Mouse (Mus musculus) bone marrow, adult 2 months (tissue): ENCODE results near the gene Dgcr2. TPM values are rescaled to one million over a fixed set of nuclear protein-coding genes. Genes with fewer than 3 reads are reported as not detected.

Source experiments
- H3K27ac ChIP-seq: fragments of 200-500 bp; 2 replicates; pipeline ENCODE4 v1.5.1; 2012; ENCODE audit warnings: low read depth, mild to moderate bottlenecking, control low read depth, inconsistent platforms, low read length; ENCODE audit not compliant: control insufficient read depth, poor library complexity, insufficient read depth
- H3K4me1 ChIP-seq: fragments of 200-500 bp; 2 replicates; pipeline ENCODE4 v1.6.1; 2011; ENCODE audit warnings: low read length; ENCODE audit not compliant: control insufficient read depth, insufficient read depth
- H3K4me3 ChIP-seq: fragments of 200-500 bp; replicated peaks from 2 replicates; pipeline ENCODE3; 2011; ENCODE audit warnings: mild to moderate bottlenecking, low read depth, low read length, control low read depth; ENCODE audit not compliant: control insufficient read depth
- CTCF ChIP-seq: fragments of 200-500 bp; IDR thresholded peaks from 2 replicates; pipeline ENCODE4 v1.5.1; 2011; ENCODE audit warnings: low read length, control low read depth; ENCODE audit not compliant: control insufficient read depth, insufficient read depth
- POLR2A ChIP-seq: fragments of 200-500 bp; IDR thresholded peaks from 2 replicates; pipeline ENCODE4 v1.6.1; 2011; ENCODE audit warnings: low read depth, mild to moderate bottlenecking, control low read depth, low read length, borderline replicate concordance; ENCODE audit not compliant: control insufficient read depth
- WGBS: fragments of 180-500 bp; shearing (Covaris S2); methylation state at CpG from one replicate; pipeline ENCODE4 v1.1.7; 2018; 5-methylcytosine and 5-hydroxymethylcytosine counted together
- polyA plus RNA-seq: library from polyadenylated mRNA; stranded (reverse); fragments of >200 nt; gene quantifications from 2 replicates; pipeline ENCODE4 v1.2.4, GENCODE M21; 2011; ENCODE audit warnings: low replicate concordance; ENCODE audit not compliant: missing spikeins, insufficient read depth, insufficient read length

Gene Dgcr2
- polyA plus RNA-seq, 1 experiment = 22.4 TPM

- Histone ChIP-seq H3K27ac (no peak overlapping the region), H3K4me3 (no peak overlapping the region), H3K4me1 (no peaks in the 10 kb centered on the region; the same call in 1 of the 2 replicates)
- no peak for TF ChIP-seq POLR2A
- TF ChIP-seq CTCF = no peak
Measured at GRCm38 (mm10) chr16:17799584-17799983, 98.8 kb downstream of the Dgcr2 start.

DNA sequence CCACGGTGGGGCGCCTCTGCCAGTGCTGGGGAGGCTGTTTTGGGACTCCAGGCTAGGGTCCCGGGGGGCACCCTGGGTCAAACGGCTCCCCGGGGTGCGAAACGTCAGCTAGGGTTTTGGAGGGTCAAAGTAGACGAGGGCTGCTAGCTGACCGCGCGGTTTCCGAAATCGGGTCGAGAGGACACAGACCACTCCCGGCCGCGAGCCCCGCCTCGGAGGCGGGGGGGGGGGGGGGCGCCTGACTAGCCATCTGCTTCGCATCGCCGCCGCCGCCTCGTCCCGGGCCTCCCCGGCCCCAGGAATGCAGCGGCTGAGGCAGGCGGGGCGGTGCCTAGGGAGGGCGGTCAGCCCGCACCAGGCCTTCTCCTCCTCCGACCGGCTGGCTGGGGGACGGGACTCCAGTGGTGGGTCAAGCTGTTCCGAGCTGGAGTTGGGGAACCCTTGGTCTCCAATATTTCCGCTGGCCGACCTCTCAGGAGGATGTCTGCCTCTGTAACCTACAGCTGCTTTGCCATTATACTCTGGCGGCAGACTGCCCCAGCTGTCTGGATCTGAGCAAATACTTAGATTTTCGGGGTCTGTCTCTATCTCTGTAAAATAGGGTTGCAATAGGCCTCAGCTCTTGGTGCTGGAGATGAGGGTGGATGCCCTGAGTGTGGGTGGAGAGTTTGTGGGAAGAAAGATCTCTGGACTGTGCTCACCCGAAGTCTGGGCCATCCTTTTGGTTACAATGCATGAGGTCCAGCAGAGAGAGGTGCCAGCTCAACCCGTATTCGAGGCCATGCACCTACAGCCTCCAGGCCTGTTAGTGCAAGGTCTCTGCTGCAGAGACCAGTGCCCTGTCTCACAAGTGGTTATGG is 99.8 kb downstream of the Dgcr2 start:
- Histone ChIP-seq H3K4me3 (no peak overlapping the region), H3K4me1 (no peaks in the 10 kb centered on the region; the same call in 1 of the 2 replicates), H3K27ac (no peak overlapping the region)
- 12% methylated on average over 34 of the region's 45 CpGs for WGBS
- TF ChIP-seq POLR2A = no peak
- TF ChIP-seq CTCF = no peak

DNA sequence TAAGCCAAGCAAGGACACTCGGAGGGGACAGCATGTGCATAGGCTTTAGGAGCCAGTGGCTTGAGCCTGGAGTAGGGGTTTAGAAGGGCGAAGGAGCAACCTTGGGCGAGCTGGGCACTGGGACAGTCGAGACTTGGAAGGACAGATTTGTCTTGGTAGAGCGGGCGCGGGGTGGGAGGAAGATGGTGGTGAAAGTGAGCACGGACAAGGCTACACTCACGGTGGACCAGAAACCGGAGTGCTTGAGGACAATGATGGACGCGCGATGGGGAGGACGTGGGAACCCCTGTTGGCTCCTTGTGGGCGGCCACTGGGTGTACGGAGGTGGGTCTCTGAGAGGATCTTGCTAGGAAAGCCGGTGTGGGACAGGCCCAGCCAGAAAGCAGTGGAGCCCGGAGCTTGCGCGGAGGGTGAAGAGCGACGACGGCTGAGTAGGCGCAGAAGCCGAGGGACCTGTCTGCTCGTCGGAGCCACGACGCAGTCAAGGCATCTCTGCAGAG is 100.5 kb downstream of the Dgcr2 start:
- no peaks in the 10 kb centered on the region; the same call in 1 of the 2 replicates for H3K4me1 ChIP-seq
- TF ChIP-seq POLR2A (no peak), CTCF (no peak)
- H3K4me3 ChIP-seq = no peak overlapping the region
- 11% methylated on average over 29 of the region's 29 CpGs for WGBS
- no peak overlapping the region for H3K27ac ChIP-seq

- H3K4me1 ChIP-seq = no peaks in the 10 kb centered on the region
- 3% methylated on average over 68 of the region's 81 CpGs for WGBS
- no peak within 1 kb of the TSS for H3K27ac ChIP-seq
- H3K4me3 ChIP-seq = no peak within 1 kb of the TSS
- TF ChIP-seq POLR2A (no peak), CTCF (no peak)
Measured at GRCm38 (mm10) chr16:17796971-17797811, 101.2 kb downstream of the Dgcr2 start, which contains the start of gene Scarf2. Gene Scarf2 (plus strand): TSS chr16:17797282.

DNA sequence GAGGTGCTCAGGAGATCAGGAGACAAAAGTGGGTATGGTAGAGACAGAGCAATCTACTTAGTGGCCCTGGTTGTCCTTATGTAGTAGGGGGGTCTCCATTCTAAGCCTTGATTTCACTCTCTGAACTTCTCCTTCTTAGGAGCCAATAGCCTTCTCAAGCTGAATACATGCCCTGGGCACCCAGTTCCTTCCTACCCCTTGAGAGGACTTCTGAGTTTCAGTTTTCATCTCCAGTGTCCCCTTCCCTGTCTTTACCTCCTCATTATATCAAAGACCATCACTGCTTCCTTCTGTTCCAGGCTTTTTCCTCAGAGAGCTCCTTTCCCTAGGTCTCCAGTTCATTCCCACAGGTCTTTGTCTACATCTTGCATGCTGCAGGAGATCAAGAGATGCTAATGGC is 101.8 kb downstream of the Dgcr2 start:
- TF ChIP-seq CTCF (no peak), POLR2A (no peak)
- Histone ChIP-seq H3K27ac (no peak overlapping the region), H3K4me3 (no peak overlapping the region), H3K4me1 (no peaks in the 10 kb centered on the region)

- TF ChIP-seq CTCF (no peak), POLR2A (no peak)
- H3K27ac ChIP-seq = no peak overlapping the region
- 89% methylated on average over 5 of the region's 5 CpGs for WGBS
- no peak overlapping the region for H3K4me3 ChIP-seq
- no peaks in the 10 kb centered on the region for H3K4me1 ChIP-seq
Measured at GRCm38 (mm10) chr16:17795643-17796042, 102.7 kb downstream of the Dgcr2 start.

- WGBS = 80% methylated on average over 4 of the region's 4 CpGs
- Histone ChIP-seq H3K4me1 (no peaks in the 10 kb centered on the region), H3K27ac (no peak overlapping the region), H3K4me3 (no peak overlapping the region)
- no peak for TF ChIP-seq POLR2A
Measured at GRCm38 (mm10) chr16:17794047-17794446, 104.3 kb downstream of the Dgcr2 start.

GRCm38 (mm10) chr16:17792728-17793127 is 105.6 kb downstream of the Dgcr2 start:
- 85% methylated on average over 3 of the region's 3 CpGs for WGBS

More at GRCm38 (mm10) chr16:17792728-17793127, 105.6 kb downstream of the Dgcr2 start:
- no peak overlapping the region for H3K27ac ChIP-seq
- no peaks in the 10 kb centered on the region for H3K4me1 ChIP-seq
- TF ChIP-seq CTCF (no peak), POLR2A (no peak)
- no peak overlapping the region for H3K4me3 ChIP-seq

Other genes with a start within 250 kb of the Dgcr2 start
- 22.5 and 38.0 TPM in 2 replicates for gene Med15, start 165.7 kb downstream of the Dgcr2 start, polyA plus RNA-seq
- gene Klhl22, start 138.9 kb downstream of the Dgcr2 start, polyA plus RNA-seq = 5.7 and 7.8 TPM in 2 replicates
- 2.5 and 5.7 TPM in 2 replicates for gene Scarf2, start 101.3 kb downstream of the Dgcr2 start, polyA plus RNA-seq
- not detected in 2 replicates for gene B830017H08Rik, start 65.4 kb downstream of the Dgcr2 start, polyA plus RNA-seq
- gene Car15, start 60.2 kb downstream of the Dgcr2 start, polyA plus RNA-seq = 7.3 and 23.5 TPM in 2 replicates
- 0.66 and 2.2 TPM in 2 replicates for gene Gm20518, start 6.9 kb downstream of the Dgcr2 start, polyA plus RNA-seq
- gene Tssk1, start 4.3 kb downstream of the Dgcr2 start, polyA plus RNA-seq = not detected in 2 replicates
- gene Tssk2, start 75 bp upstream of the Dgcr2 start, polyA plus RNA-seq = not detected in 2 replicates
- 14.2 and 19.2 TPM in 2 replicates for gene Ess2, start 12.8 kb upstream of the Dgcr2 start, polyA plus RNA-seq
- gene Gsc2, start 16.5 kb upstream of the Dgcr2 start, polyA plus RNA-seq = not detected in 2 replicates
- 15.2 and 19.9 TPM in 2 replicates for gene Slc25a1, start 29.7 kb upstream of the Dgcr2 start, polyA plus RNA-seq
- gene Vpreb2, start 81.9 kb upstream of the Dgcr2 start, polyA plus RNA-seq = 3.1 TPM in 1 of 2 replicates, not detected in the other
- 39.7 and 71.5 TPM in 2 replicates for gene Dgcr6, start 154.3 kb upstream of the Dgcr2 start, polyA plus RNA-seq
- gene Prodh, start 191.6 kb upstream of the Dgcr2 start, polyA plus RNA-seq = 7.8 and 20.6 TPM in 2 replicates
- gene Rtn4r, start 229.1 kb upstream of the Dgcr2 start, polyA plus RNA-seq = 0.77 and 1.2 TPM in 2 replicates